Mouse (Mus musculus) intestine, embryonic 14.5 days (tissue): ENCODE results near the gene Palmd. TPM values are rescaled to one million over a fixed set of nuclear protein-coding genes. Genes with fewer than 3 reads are reported as not detected.

Experiments used
- ATAC-seq: fragments of 200-750 bp; cut with Nextera tagmentation; replicated peaks from 2 replicates; pipeline ENCODE4 v1.8.0; 2017; ENCODE audit warnings: low read depth, moderate number of reproducible peaks, moderate TSS enrichment, moderate library complexity; ENCODE audit not compliant: low FRiP score, low TSS enrichment
- DNase-seq: peaks from one replicate; pipeline ENCODE4 v3.0.0-alpha.2; 2018; ENCODE audit warnings: low spot score
- H3K27ac ChIP-seq: fragments of 300-500 bp; sonication (generic); 2 replicates; pipeline ENCODE4 v1.5.1; 2014; ENCODE audit warnings: low read depth, mild to moderate bottlenecking, control low read depth
- H3K27me3 ChIP-seq: fragments of 300-500 bp; sonication (generic); replicated peaks from 2 replicates; pipeline ENCODE4 v1.6.1; 2014; ENCODE audit warnings: low read length, control low read depth; ENCODE audit not compliant: control insufficient read depth, insufficient read depth
- H3K36me3 ChIP-seq: fragments of 300-500 bp; sonication (generic); 2 replicates; pipeline ENCODE4 v1.6.1; 2014; ENCODE audit warnings: low read length, control low read depth; ENCODE audit not compliant: control insufficient read depth, insufficient read depth
- H3K4me1 ChIP-seq: fragments of 300-500 bp; sonication (generic); replicated peaks from 2 replicates; pipeline ENCODE4 v1.6.1; 2014; ENCODE audit warnings: low read length, control low read depth, mixed read lengths; ENCODE audit not compliant: control insufficient read depth, insufficient read depth
- H3K4me2 ChIP-seq: fragments of 300-500 bp; sonication (generic); 2 replicates; pipeline ENCODE4 v1.6.1; 2014; ENCODE audit warnings: low read length
- H3K4me3 ChIP-seq: fragments of 300-500 bp; sonication (generic); 2 replicates; pipeline ENCODE4 v1.5.1; 2014; ENCODE audit warnings: low read depth, low read length, control low read depth, mixed read lengths
- H3K9ac ChIP-seq: fragments of 300-500 bp; sonication (generic); 2 replicates; pipeline ENCODE4 v1.6.1; 2014; ENCODE audit warnings: mild to moderate bottlenecking, low read length
- H3K9me3 ChIP-seq: fragments of 300-500 bp; sonication (generic); 2 replicates; pipeline ENCODE4 v1.6.1; 2016; ENCODE audit warnings: low read length, control low read depth; ENCODE audit not compliant: control insufficient read depth
- whole genome bisulfite sequencing: fragments of 180-500 bp; shearing (Covaris S2); extraction: QIAGEN DNeasy Blood & Tissue Kit; methylation state at CpG from one replicate; pipeline ENCODE4 v1.1.7; 2014; 5-methylcytosine and 5-hydroxymethylcytosine counted together
- polyA plus RNA-seq: library from polyadenylated mRNA; unstranded; fragments of >200 nt; fragmentation: Nextera tagmentation; extraction: Ambion mirVana; gene quantifications from 2 replicates; pipeline ENCODE4 v1.2.1, GENCODE M21; 2014

The Palmd gene
- polyA plus RNA-seq, 1 experiment from 2014 or later = 3.2 TPM

- Histone ChIP-seq H3K4me1 (no peaks in the 10 kb centered on the region), H3K4me2 (no peak overlapping the region), H3K9me3 (no peaks in the 10 kb centered on the region), H3K36me3 (no peaks in the 10 kb centered on the region), H3K9ac (no peak overlapping the region), H3K27ac (no peak overlapping the region), H3K27me3 (no peaks in the 10 kb centered on the region), H3K4me3 (no peak overlapping the region)
- DNase-seq = peak; percentile 46
- ATAC-seq = 0 out of 2 replicates have a peak, but pooled peaks have one; percentile 19
- WGBS = 74% methylated on average over 9 of the region's 9 CpGs
Measured at GRCm38 (mm10) chr3:116892872-116893271, 75.9 kb downstream of the Palmd start.

DNA sequence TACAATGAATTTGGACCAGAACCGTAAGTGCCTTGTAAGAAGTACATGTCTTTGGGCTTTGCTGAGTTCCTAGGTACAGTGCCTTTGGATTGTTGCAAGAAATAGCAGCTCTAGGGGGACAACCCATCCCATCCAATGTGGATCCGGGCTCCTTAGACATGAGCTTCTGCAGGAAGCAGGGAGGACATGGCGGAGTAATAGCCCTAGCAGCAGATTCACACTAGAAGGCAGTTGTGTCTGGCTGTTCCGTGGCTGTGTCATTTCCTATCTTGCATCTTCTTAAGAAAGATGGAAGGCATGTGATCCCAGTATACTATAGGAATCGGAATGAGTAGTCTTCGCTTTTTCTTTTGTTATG, 76.6 kb downstream of the Palmd start:
- Histone ChIP-seq H3K27me3 (no peaks in the 10 kb centered on the region), H3K9me3 (no peaks in the 10 kb centered on the region), H3K36me3 (no peaks in the 10 kb centered on the region), H3K9ac (no peak overlapping the region), H3K27ac (no peak overlapping the region), H3K4me3 (no peak overlapping the region), H3K4me2 (no peak overlapping the region), H3K4me1 (no peaks in the 10 kb centered on the region)
- DNase-seq (no peak), ATAC-seq (no peak)
- 93% methylated on average over 6 of the region's 6 CpGs for WGBS

DNA sequence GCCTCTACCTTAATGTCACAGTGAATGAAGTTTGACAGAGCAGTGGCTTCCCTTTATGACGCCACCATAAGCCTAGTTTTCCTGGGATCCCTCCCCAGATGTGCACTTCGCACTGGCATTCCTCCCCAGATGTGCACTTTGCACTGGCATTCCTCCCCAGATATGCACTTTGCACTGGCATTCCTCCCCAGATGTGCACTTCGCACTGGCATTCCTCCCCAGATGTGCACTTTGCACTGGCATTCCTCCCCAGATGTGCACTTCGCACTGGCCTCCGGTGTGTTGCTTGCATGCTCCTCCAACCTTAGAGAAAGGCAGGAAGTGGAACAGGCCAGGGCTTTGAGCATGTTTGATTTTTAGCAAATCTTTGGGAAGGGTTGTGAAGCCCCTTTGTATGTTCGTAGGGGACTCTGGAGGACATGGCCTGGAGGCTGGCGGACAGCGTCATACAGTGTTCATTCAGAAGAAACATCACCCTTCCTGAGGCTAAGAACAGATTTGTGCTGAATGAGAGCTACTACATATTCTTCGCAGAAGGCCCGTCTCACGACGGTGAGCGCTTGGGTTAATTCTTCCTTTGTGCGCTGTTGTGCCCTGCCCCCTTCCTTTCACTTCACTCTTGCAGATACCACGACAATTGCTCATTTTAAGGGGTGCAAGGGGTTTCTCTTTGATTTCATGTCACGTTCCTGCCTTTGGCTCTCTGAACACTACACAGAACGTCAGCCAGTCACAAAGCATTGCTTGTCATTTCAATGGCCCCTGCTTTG, 77.2 kb downstream of the Palmd start:
- WGBS = 89% methylated on average over 17 of the region's 17 CpGs
- DNase-seq (peak; percentile 47), ATAC-seq (no peak)
- no peak overlapping the region for H3K4me2 ChIP-seq
- H3K27me3 ChIP-seq = no peaks in the 10 kb centered on the region
- no peaks in the 10 kb centered on the region for H3K4me1 ChIP-seq
- H3K9me3 ChIP-seq = no peaks in the 10 kb centered on the region
- H3K27ac ChIP-seq = no peak overlapping the region
- H3K4me3 ChIP-seq = no peak overlapping the region
- H3K9ac ChIP-seq = no peak overlapping the region
- no peaks in the 10 kb centered on the region for H3K36me3 ChIP-seq

DNA sequence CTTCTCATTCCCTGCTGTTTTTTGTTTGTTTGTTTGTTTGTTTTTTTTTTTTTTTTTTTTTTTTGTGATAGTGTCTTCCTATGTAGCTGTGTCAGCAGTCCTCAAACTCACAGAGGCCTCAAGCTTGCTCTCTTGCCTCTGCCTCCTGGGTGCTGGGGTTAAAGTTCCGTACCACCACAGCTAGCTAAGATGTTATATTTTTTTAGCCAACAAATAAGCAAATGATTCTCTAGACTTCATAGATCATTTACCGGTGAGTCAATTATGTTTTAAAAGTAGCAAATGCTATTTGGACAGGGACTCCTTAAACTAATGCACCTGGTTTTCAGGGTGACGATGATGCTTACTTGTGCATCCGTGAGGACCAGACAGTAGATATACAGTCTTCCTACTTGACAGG, 78.2 kb downstream of the Palmd start:
- Histone ChIP-seq H3K36me3 (no peaks in the 10 kb centered on the region), H3K4me2 (no peak overlapping the region), H3K27ac (no peak overlapping the region), H3K4me3 (no peak overlapping the region), H3K27me3 (no peaks in the 10 kb centered on the region), H3K9ac (no peak overlapping the region), H3K9me3 (no peaks in the 10 kb centered on the region), H3K4me1 (no peaks in the 10 kb centered on the region)
- 89% methylated on average over 4 of the region's 4 CpGs for WGBS
- no peak for DNase-seq
- ATAC-seq = no peak

DNA sequence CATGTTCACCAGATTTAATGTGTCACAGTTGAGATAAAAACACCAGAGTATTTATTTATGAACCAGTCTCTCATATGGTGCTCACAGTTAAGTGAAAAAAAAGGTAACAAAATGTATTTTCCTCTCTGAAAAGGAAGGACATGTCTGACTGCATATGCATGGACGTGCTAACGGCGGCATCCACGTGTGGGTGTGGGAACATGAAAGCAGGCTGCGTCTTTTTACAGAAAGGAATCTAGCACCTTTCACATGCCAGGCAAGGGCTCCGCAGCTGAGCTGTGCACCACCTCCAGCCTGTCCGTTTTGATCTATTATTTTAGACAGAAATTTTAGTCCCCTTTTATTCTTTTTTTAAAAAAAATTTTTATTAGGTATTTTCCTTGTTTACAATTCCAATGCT, 79.4 kb downstream of the Palmd start:
- H3K9ac ChIP-seq = no peak overlapping the region
- no peak overlapping the region for H3K4me2 ChIP-seq
- H3K27me3 ChIP-seq = no peaks in the 10 kb centered on the region
- no peaks in the 10 kb centered on the region for H3K4me1 ChIP-seq
- DNase-seq = no peak
- 0 out of 2 replicates have a peak, but pooled peaks cover 3% of the 10 kb centered on the region for H3K36me3 ChIP-seq
- no peak for ATAC-seq
- no peak overlapping the region for H3K4me3 ChIP-seq
- H3K9me3 ChIP-seq = no peaks in the 10 kb centered on the region
- 92% methylated on average over 7 of the region's 7 CpGs for WGBS
- H3K27ac ChIP-seq = no peak overlapping the region

- no peak for ATAC-seq
- no peaks in the 10 kb centered on the region for H3K27me3 ChIP-seq
- 0 out of 2 replicates have a peak, but pooled peaks cover 3% of the 10 kb centered on the region for H3K36me3 ChIP-seq
- no peak overlapping the region for H3K4me3 ChIP-seq
- 89% methylated on average over 8 of the region's 8 CpGs for WGBS
- no peaks in the 10 kb centered on the region for H3K9me3 ChIP-seq
- no peak for DNase-seq
- H3K4me1 ChIP-seq = no peaks in the 10 kb centered on the region
- no peak overlapping the region for H3K27ac ChIP-seq
- no peak overlapping the region for H3K4me2 ChIP-seq
- H3K9ac ChIP-seq = no peak overlapping the region
Measured at GRCm38 (mm10) chr3:116884941-116885340, 83.8 kb downstream of the Palmd start.

DNA sequence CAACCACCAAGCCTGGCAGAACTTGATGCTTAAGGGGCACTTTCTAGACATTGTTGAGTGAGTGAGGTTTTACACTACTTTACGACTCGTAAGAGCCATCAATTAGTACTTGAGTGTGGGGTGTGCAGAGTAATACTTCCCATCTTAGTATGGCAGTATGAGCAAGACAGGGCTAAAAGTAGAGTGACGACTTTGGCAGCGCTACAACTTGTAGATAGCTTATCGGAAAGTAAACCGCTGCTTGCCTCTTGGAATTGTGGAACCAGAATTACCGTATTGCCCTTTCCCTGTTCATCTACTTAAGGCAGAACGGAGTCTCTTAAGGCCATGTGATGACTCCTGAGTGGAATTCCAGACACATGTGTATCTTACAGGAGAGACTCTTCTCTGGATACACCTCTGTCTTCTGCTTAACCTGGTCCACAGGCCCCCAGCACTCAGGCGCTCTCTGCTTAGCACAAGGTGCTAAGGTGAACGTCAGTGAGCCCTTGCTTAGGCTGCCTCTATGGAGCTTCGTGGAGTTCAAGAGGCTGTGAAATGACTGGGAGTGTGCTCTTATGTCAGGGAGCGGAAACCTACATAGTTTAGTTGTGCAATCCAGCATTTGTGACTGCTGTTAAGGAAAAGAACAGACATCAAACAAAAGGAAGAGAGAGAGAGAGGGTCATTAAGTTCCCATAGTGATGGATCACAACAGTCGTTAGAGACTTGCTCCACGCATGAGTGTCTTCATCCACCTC, 86.4 kb downstream of the Palmd start:
- no peak overlapping the region for H3K27ac ChIP-seq
- H3K4me1 ChIP-seq = no peaks in the 10 kb centered on the region
- ATAC-seq = no peak
- no peak overlapping the region for H3K4me3 ChIP-seq
- 0 out of 2 replicates have a peak, but pooled peaks cover 3% of the 10 kb centered on the region for H3K36me3 ChIP-seq
- WGBS = 91% methylated on average over 14 of the region's 14 CpGs
- no peaks in the 10 kb centered on the region for H3K27me3 ChIP-seq
- no peak overlapping the region for H3K9ac ChIP-seq
- DNase-seq = no peak
- H3K4me2 ChIP-seq = no peak overlapping the region
- H3K9me3 ChIP-seq = no peaks in the 10 kb centered on the region

GRCm38 (mm10) chr3:116870372-116870771, 98.4 kb downstream of the Palmd start:
- H3K27me3 ChIP-seq = no peaks in the 10 kb centered on the region
- ATAC-seq = no peak
- 69% methylated on average over 3 of the region's 3 CpGs for WGBS
- H3K27ac ChIP-seq = no peak overlapping the region
- H3K36me3 ChIP-seq = no peaks in the 10 kb centered on the region
- no peak overlapping the region for H3K9ac ChIP-seq
- H3K4me3 ChIP-seq = no peak overlapping the region
- DNase-seq = no peak
- H3K9me3 ChIP-seq = no peaks in the 10 kb centered on the region
- H3K4me2 ChIP-seq = no peak overlapping the region
- no peaks in the 10 kb centered on the region for H3K4me1 ChIP-seq
